Mouse (Mus musculus) forebrain, embryonic 15.5 days (tissue): ENCODE data around the gene Ubl3. TPM values are rescaled to one million over a fixed set of nuclear protein-coding genes. Genes with fewer than 3 reads are reported as not detected.

Experiments
- ATAC-seq: fragments of 200-750 bp; cut with Nextera tagmentation; replicated peaks from 2 replicates; pipeline ENCODE4 v1.8.0; 2017; ENCODE audit warnings: mild to moderate bottlenecking, moderate TSS enrichment, moderate library complexity
- H3K27ac ChIP-seq: fragments of 300-500 bp; sonication (generic); replicated peaks from 2 replicates; pipeline ENCODE4 v1.5.1; 2015; ENCODE audit warnings: mild to moderate bottlenecking, inconsistent platforms
- H3K27me3 ChIP-seq: fragments of 300-500 bp; sonication (generic); 2 replicates; pipeline ENCODE4 v1.6.1; 2015; ENCODE audit warnings: inconsistent platforms
- H3K36me3 ChIP-seq: fragments of 300-500 bp; sonication (generic); 2 replicates; pipeline ENCODE4 v1.6.1; 2015; ENCODE audit warnings: mild to moderate bottlenecking, inconsistent platforms
- H3K4me1 ChIP-seq: fragments of 300-500 bp; sonication (generic); 2 replicates; pipeline ENCODE4 v1.6.1; 2015; ENCODE audit warnings: inconsistent platforms
- H3K4me2 ChIP-seq: fragments of 300-500 bp; sonication (generic); replicated peaks from 2 replicates; pipeline ENCODE4 v1.6.1; 2015; ENCODE audit warnings: mild to moderate bottlenecking, inconsistent platforms
- H3K4me3 ChIP-seq: fragments of 300-500 bp; sonication (generic); 2 replicates; pipeline ENCODE4 v1.5.1; 2015; ENCODE audit warnings: mild to moderate bottlenecking, inconsistent platforms
- H3K9ac ChIP-seq: fragments of 300-500 bp; sonication (generic); replicated peaks from 2 replicates; pipeline ENCODE4 v1.6.1; 2015; ENCODE audit warnings: mild to moderate bottlenecking, inconsistent platforms
- H3K9me3 ChIP-seq: fragments of 300-500 bp; sonication (generic); 2 replicates; pipeline ENCODE4 v1.6.1; 2016; ENCODE audit warnings: inconsistent platforms
- WGBS: fragments of 180-500 bp; shearing (Covaris S2); methylation state at CpG from one replicate; pipeline ENCODE4 v1.1.7; 2015; ENCODE audit warnings: mixed read lengths; 5-methylcytosine and 5-hydroxymethylcytosine counted together
- polyA plus RNA-seq: library from polyadenylated mRNA; unstranded; fragments of >200 nt; fragmentation: Nextera tagmentation; extraction: Ambion mirVana; gene quantifications from 2 replicates; pipeline ENCODE4 v1.2.1, GENCODE M21; 2015

The Ubl3 gene
- polyA plus RNA-seq, 1 experiment from 2014 or later = 91.1 TPM

DNA sequence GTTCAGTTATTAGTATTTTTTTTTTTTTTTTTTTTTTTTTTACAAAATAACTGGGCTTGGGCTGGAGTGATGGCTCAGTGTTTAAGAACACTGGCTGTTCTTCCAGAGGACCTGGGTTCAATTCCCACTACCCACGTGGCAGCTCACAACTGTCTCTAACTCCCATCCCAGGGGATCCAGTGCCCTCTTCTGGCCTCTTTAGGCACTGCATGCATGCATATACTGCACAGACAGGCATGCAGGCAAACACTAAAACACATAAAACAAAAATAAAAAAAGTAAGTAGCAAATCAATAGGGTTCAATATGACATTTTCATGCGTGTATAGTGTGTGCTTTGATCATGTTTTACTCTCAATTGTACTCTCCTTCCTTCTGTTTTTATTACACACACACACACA lies 26.6 kb upstream of the Ubl3 start:
- Histone ChIP-seq H3K4me2 (no peak overlapping the region), H3K9ac (no peak overlapping the region), H3K4me1 (no peaks in the 10 kb centered on the region), H3K4me3 (no peak overlapping the region), H3K36me3 (no peaks in the 10 kb centered on the region), H3K27me3 (no peaks in the 10 kb centered on the region), H3K9me3 (no peaks in the 10 kb centered on the region), H3K27ac (no peak overlapping the region)
- no peak for ATAC-seq
- 93% methylated on average over 2 of the region's 2 CpGs for WGBS

GRCm38 (mm10) chr5:148578353-148578752 lies 25.8 kb upstream of the Ubl3 start:
- Histone ChIP-seq H3K27ac (no peak overlapping the region), H3K36me3 (no peaks in the 10 kb centered on the region), H3K9me3 (no peaks in the 10 kb centered on the region), H3K4me1 (no peaks in the 10 kb centered on the region), H3K4me2 (no peak overlapping the region), H3K4me3 (no peak overlapping the region), H3K27me3 (no peaks in the 10 kb centered on the region), H3K9ac (no peak overlapping the region)
- ATAC-seq = no peak
- 84% methylated on average over 8 of the region's 8 CpGs for WGBS

GRCm38 (mm10) chr5:148577278-148577677 lies 24.7 kb upstream of the Ubl3 start:
- H3K9ac ChIP-seq = no peak overlapping the region
- WGBS = 91% methylated on average over 9 of the region's 9 CpGs
- no peak for ATAC-seq
- H3K27me3 ChIP-seq = no peaks in the 10 kb centered on the region
- H3K9me3 ChIP-seq = no peaks in the 10 kb centered on the region
- no peak overlapping the region for H3K27ac ChIP-seq
- H3K36me3 ChIP-seq = no peaks in the 10 kb centered on the region
- no peaks in the 10 kb centered on the region for H3K4me1 ChIP-seq
- no peak overlapping the region for H3K4me3 ChIP-seq
- no peak overlapping the region for H3K4me2 ChIP-seq

DNA sequence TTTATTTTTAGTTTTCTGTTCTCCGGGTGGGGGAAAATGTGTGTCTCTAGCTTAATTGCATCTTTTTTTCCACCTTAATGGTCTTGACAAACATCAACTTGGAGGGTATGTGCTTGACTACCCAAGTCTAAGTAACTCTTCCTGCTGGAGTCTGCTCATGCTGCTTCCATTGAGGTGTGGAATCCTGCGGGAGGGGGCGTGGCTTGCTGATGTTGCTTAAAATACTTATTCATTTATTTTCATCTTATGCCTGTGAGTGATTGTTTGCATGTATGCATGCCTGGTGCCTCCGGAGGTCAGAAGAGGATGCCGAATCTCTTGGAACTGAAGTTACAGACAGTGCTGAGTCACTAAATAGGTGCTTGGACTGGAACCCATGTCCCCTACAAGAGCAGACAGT lies 22.6 kb upstream of the Ubl3 start:
- no peaks in the 10 kb centered on the region for H3K27me3 ChIP-seq
- no peaks in the 10 kb centered on the region for H3K9me3 ChIP-seq
- H3K9ac ChIP-seq = no peak overlapping the region
- H3K27ac ChIP-seq = no peak overlapping the region
- WGBS = 63% methylated on average over 5 of the region's 5 CpGs
- ATAC-seq = no peak
- H3K4me3 ChIP-seq = no peak overlapping the region
- no peaks in the 10 kb centered on the region for H3K36me3 ChIP-seq
- H3K4me2 ChIP-seq = no peak overlapping the region
- H3K4me1 ChIP-seq = no peaks in the 10 kb centered on the region

GRCm38 (mm10) chr5:148572676-148573075 lies 20.1 kb upstream of the Ubl3 start:
- H3K36me3 ChIP-seq = no peaks in the 10 kb centered on the region
- ATAC-seq = no peak
- no peak overlapping the region for H3K27ac ChIP-seq
- H3K27me3 ChIP-seq = no peaks in the 10 kb centered on the region
- no peak overlapping the region for H3K9ac ChIP-seq
- no peaks in the 10 kb centered on the region for H3K9me3 ChIP-seq
- H3K4me2 ChIP-seq = no peak overlapping the region
- no peaks in the 10 kb centered on the region for H3K4me1 ChIP-seq
- WGBS = 84% methylated on average over 5 of the region's 5 CpGs
- H3K4me3 ChIP-seq = no peak overlapping the region

- no peaks in the 10 kb centered on the region for H3K4me1 ChIP-seq
- no peak overlapping the region for H3K4me3 ChIP-seq
- no peak for ATAC-seq
These were observed 18.1 kb upstream of the Ubl3 start for GRCm38 (mm10) chr5:148570571-148571304.

DNA sequence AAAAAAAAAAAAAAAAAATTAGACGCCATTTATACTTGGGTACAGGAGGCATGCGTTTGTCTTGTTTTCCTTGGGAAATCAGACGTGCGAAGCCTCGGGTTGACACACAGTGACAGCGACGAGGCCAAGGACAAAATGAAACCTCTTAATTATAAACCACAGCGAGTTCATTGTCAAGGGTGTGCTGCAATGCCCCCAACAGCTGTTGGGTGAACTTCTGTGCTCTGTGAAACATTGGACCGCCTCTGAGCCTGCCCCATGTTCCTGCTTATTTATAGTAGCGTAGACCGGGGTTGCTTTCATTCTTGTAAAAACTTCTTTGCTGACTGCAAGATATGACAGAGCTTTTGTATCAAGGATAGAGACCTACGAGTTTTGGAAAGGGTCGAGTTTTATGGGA lies 16.9 kb upstream of the Ubl3 start:
- WGBS = 72% methylated on average over 13 of the region's 13 CpGs

More at GRCm38 (mm10) chr5:148570571-148571304, 18.1 kb upstream of the Ubl3 start:
- H3K27ac ChIP-seq = no peak overlapping the region
- H3K36me3 ChIP-seq = no peaks in the 10 kb centered on the region
- 90% methylated on average over 14 of the region's 14 CpGs for WGBS
- no peaks in the 10 kb centered on the region for H3K9me3 ChIP-seq
- H3K27me3 ChIP-seq = no peaks in the 10 kb centered on the region
- no peak overlapping the region for H3K9ac ChIP-seq
- H3K4me2 ChIP-seq = no peak overlapping the region

GRCm38 (mm10) chr5:148565636-148566035 lies 13.0 kb upstream of the Ubl3 start:
- no peak for ATAC-seq
- WGBS = 55% methylated on average over 6 of the region's 6 CpGs
- no peak overlapping the region for H3K4me2 ChIP-seq

More for the DNA sequence above, 16.9 kb upstream of the Ubl3 start:
- Histone ChIP-seq H3K9ac (no peak overlapping the region), H3K4me1 (no peaks in the 10 kb centered on the region), H3K4me2 (no peak overlapping the region), H3K4me3 (no peak overlapping the region), H3K27ac (no peak overlapping the region), H3K9me3 (no peaks in the 10 kb centered on the region), H3K27me3 (no peaks in the 10 kb centered on the region), H3K36me3 (no peaks in the 10 kb centered on the region)
- no peak for ATAC-seq

DNA sequence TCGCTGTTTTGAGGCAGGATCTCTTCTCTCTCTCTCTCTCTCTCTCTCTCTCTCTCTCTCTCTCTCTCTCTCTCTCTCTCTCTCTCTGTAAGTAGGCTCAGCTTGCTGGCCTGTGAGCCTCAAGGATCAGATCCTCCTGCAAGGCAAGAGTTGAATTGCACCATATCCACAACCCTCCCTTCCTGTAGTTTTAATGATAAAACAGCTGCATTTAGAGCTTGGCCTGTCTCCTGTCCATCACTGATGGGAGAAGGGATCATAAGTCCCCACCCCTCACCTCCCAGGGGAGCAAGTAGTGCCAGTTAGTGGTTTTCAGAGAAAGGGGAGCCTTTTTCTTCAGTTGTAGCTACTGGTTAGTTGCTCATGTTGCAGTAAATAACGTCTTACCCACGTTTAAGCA lies 11.5 kb upstream of the Ubl3 start:
- Histone ChIP-seq H3K27me3 (no peaks in the 10 kb centered on the region), H3K36me3 (no peaks in the 10 kb centered on the region), H3K9me3 (no peaks in the 10 kb centered on the region), H3K4me1 (no peaks in the 10 kb centered on the region), H3K27ac (no peak overlapping the region), H3K4me2 (no peak overlapping the region), H3K9ac (no peak overlapping the region), H3K4me3 (no peak overlapping the region)
- 89% methylated on average over 3 of the region's 3 CpGs for WGBS
- no peak for ATAC-seq

More at GRCm38 (mm10) chr5:148565636-148566035, 13.0 kb upstream of the Ubl3 start:
- H3K4me3 ChIP-seq = no peak overlapping the region
- H3K36me3 ChIP-seq = no peaks in the 10 kb centered on the region
- no peak overlapping the region for H3K9ac ChIP-seq
- no peaks in the 10 kb centered on the region for H3K4me1 ChIP-seq
- no peaks in the 10 kb centered on the region for H3K9me3 ChIP-seq
- no peak overlapping the region for H3K27ac ChIP-seq
- no peaks in the 10 kb centered on the region for H3K27me3 ChIP-seq

- ATAC-seq = no peak
- Histone ChIP-seq H3K4me3 (no peak overlapping the region), H3K4me2 (no peak overlapping the region), H3K4me1 (no peaks in the 10 kb centered on the region), H3K9me3 (no peaks in the 10 kb centered on the region), H3K36me3 (no peaks in the 10 kb centered on the region), H3K27me3 (no peaks in the 10 kb centered on the region), H3K9ac (no peak overlapping the region), H3K27ac (no peak overlapping the region)
- WGBS = 77% methylated on average over 4 of the region's 4 CpGs
These were observed 10.7 kb upstream of the Ubl3 start for GRCm38 (mm10) chr5:148563281-148563680.

DNA sequence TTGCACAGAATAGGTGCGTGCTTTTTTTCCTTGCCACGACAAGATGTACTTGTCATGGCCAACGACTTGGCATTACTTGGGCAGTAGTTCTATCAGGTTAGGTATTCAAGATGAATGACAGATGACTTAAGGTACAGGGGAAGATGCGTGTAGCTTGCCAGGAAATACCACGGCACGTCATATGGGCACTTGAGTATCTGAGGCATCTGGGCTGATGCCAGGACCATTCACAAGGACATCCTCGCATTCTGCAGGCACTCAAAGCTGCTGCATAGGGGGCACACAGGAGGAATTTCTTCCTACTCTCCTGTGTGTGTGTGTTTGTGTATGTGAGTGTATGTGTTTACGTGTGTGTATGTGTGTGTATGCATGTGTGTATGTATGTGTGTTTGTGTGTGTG lies 9.6 kb upstream of the Ubl3 start:
- WGBS = 78% methylated on average over 8 of the region's 8 CpGs
- Histone ChIP-seq H3K4me3 (no peak overlapping the region), H3K4me1 (no peaks in the 10 kb centered on the region), H3K36me3 (no peaks in the 10 kb centered on the region), H3K27me3 (no peaks in the 10 kb centered on the region), H3K9me3 (no peaks in the 10 kb centered on the region), H3K27ac (no peak overlapping the region), H3K4me2 (no peak overlapping the region), H3K9ac (no peak overlapping the region)
- ATAC-seq = no peak

DNA sequence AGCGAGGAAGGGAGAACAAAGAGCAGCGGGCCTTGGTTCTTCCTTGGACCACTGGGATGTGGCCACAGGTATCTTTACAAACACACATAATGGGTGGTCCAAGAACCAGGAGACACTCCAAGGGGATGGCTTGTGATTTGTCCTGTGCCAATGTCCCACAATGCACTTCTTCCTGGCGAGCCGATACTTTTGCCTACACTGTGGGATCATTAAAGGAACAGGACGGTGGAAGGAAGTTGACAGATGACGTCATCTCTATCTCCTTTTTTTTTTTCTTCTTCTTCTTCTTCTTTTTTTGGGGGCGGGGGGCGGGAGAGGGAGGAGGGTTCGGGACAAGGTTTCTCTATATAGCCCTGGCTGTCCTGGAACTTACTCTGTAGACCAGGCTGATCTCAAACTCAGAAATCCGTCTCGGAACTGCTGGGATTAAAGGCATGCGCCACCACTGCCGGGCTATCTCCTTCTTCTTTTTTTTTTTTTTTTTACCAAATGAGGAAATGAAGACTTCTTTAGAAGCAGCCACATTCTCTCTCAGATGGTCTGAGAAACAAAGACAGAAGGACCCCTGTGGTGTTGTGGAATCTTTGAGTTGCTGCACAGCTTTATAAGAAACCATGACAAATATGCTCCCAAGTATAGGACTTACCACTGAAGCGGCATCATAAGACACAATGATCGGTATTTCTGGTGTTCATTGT lies 6.8 kb upstream of the Ubl3 start:
- H3K4me2 ChIP-seq = no peak overlapping the region
- no peaks in the 10 kb centered on the region for H3K27me3 ChIP-seq
- ATAC-seq = no peak
- H3K4me3 ChIP-seq = no peak overlapping the region
- no peaks in the 10 kb centered on the region for H3K9me3 ChIP-seq
- H3K4me1 ChIP-seq = peaks cover 6% of the 10 kb centered on the region
- H3K36me3 ChIP-seq = no peaks in the 10 kb centered on the region
- WGBS = 82% methylated on average over 15 of the region's 15 CpGs
- H3K9ac ChIP-seq = no peak overlapping the region
- no peak overlapping the region for H3K27ac ChIP-seq
